Mouse (Mus musculus) E14TG2a.4 (cell line): ENCODE measurements around the gene Ptprn.

Source experiments
- H3K27me3 ChIP-seq: 2 replicates; pipeline ENCODE4 v1.6.1; 2014; ENCODE audit warnings: low read length, control low read depth; ENCODE audit not compliant: insufficient read depth
- H3K36me3 ChIP-seq: 2 replicates; pipeline ENCODE4 v1.6.1; 2014; ENCODE audit warnings: low read length, control low read depth; ENCODE audit not compliant: insufficient read depth
- H3K4me1 ChIP-seq: replicated peaks from 2 replicates; pipeline ENCODE4 v1.6.1; 2014; ENCODE audit warnings: low read depth, low read length, control low read depth
- H3K4me3 ChIP-seq: replicated peaks from 2 replicates; pipeline ENCODE4 v1.5.1; 2014; ENCODE audit warnings: mild to moderate bottlenecking, low read length
- H3K9me3 ChIP-seq: 2 replicates; pipeline ENCODE4 v1.6.1; 2014; ENCODE audit warnings: low read length, control low read depth
- CTCF ChIP-seq: conservative IDR thresholded peaks from 2 replicates; pipeline ENCODE4 v1.5.1; 2014; ENCODE audit warnings: low read length
- NANOG ChIP-seq: IDR thresholded peaks from 2 replicates; pipeline ENCODE4 v1.6.1; 2014; ENCODE audit warnings: borderline replicate concordance, low read length, mixed read lengths
- POU5F1 ChIP-seq: IDR thresholded peaks from 2 replicates; pipeline ENCODE4 v1.6.1; 2014; ENCODE audit warnings: low read length, borderline replicate concordance

The Ptprn gene

GRCm38 (mm10) chr1:75255516-75256046 is 8.7 kb downstream of the Ptprn start:
- H3K9me3 ChIP-seq, result no peaks in the 10 kb centered on the region
- H3K36me3 ChIP-seq, result no peaks in the 10 kb centered on the region

GRCm38 (mm10) chr1:75254625-75255013 is 9.7 kb downstream of the Ptprn start:
- no peak overlapping the region for H3K4me3 ChIP-seq
- H3K36me3 ChIP-seq, result no peaks in the 10 kb centered on the region
- H3K27me3 ChIP-seq, result peaks cover 9% of the 10 kb centered on the region
- no peak for TF ChIP-seq NANOG
- H3K4me1 ChIP-seq, result peaks cover 40% of the 10 kb centered on the region
- no peaks in the 10 kb centered on the region for H3K9me3 ChIP-seq

More at GRCm38 (mm10) chr1:75255516-75256046, 8.7 kb downstream of the Ptprn start:
- Histone ChIP-seq H3K4me3 (no peak overlapping the region), H3K27me3 (peaks cover 9% of the 10 kb centered on the region), H3K4me1 (peaks cover 35% of the 10 kb centered on the region)
- TF ChIP-seq POU5F1 (no peak), NANOG (no peak), CTCF (no peak)

GRCm38 (mm10) chr1:75253849-75254624 is 10.3 kb downstream of the Ptprn start:
- 0 out of 2 replicates have a peak overlapping the region, but pooled peaks have one; percentile 32 for H3K4me3 ChIP-seq
- peaks cover 9% of the 10 kb centered on the region for H3K27me3 ChIP-seq
- no peaks in the 10 kb centered on the region for H3K36me3 ChIP-seq
- TF ChIP-seq NANOG, result no peak
- no peak for TF ChIP-seq POU5F1
- TF ChIP-seq CTCF, result peak; percentile 98
- peaks cover 40% of the 10 kb centered on the region for H3K4me1 ChIP-seq
- no peaks in the 10 kb centered on the region for H3K9me3 ChIP-seq

- peak overlapping the region; percentile 62 for H3K4me3 ChIP-seq
- peak; percentile 35 for TF ChIP-seq CTCF
- no peak for TF ChIP-seq NANOG
- H3K27me3 ChIP-seq, result peaks cover 8% of the 10 kb centered on the region
- no peaks in the 10 kb centered on the region for H3K9me3 ChIP-seq
- H3K4me1 ChIP-seq, result peaks cover 42% of the 10 kb centered on the region
- no peaks in the 10 kb centered on the region for H3K36me3 ChIP-seq
Measured at GRCm38 (mm10) chr1:75253029-75253428, 11.3 kb downstream of the Ptprn start.

GRCm38 (mm10) chr1:75252308-75252707 is 12.0 kb downstream of the Ptprn start:
- no peak for TF ChIP-seq NANOG
- peaks cover 4% of the 10 kb centered on the region; the same call in 1 of the 2 replicates for H3K27me3 ChIP-seq
- no peaks in the 10 kb centered on the region for H3K36me3 ChIP-seq
- no peaks in the 10 kb centered on the region for H3K9me3 ChIP-seq
- peaks cover 49% of the 10 kb centered on the region for H3K4me1 ChIP-seq
- H3K4me3 ChIP-seq, result peak overlapping the region; percentile 62; the same call in 1 of the 2 replicates

- Histone ChIP-seq H3K4me1 (peaks cover 59% of the 10 kb centered on the region), H3K4me3 (peak overlapping the region; percentile 57), H3K36me3 (0 out of 2 replicates have a peak, but pooled peaks cover 1% of the 10 kb centered on the region), H3K9me3 (no peaks in the 10 kb centered on the region), H3K27me3 (peaks cover 4% of the 10 kb centered on the region; the same call in 1 of the 2 replicates)
- peak; percentile 80 for TF ChIP-seq CTCF
- TF ChIP-seq POU5F1, result no peak
- no peak for TF ChIP-seq NANOG
Measured at GRCm38 (mm10) chr1:75251112-75251970, 13.0 kb downstream of the Ptprn start.

GRCm38 (mm10) chr1:75250498-75250897 is 13.8 kb downstream of the Ptprn start:
- TF ChIP-seq CTCF (no peak), NANOG (no peak), POU5F1 (no peak)
- H3K4me3 ChIP-seq, result no peak overlapping the region
- peaks cover 67% of the 10 kb centered on the region for H3K4me1 ChIP-seq
- peaks cover 4% of the 10 kb centered on the region; the same call in 1 of the 2 replicates for H3K27me3 ChIP-seq
- 0 out of 2 replicates have a peak, but pooled peaks cover 6% of the 10 kb centered on the region for H3K36me3 ChIP-seq
- no peaks in the 10 kb centered on the region for H3K9me3 ChIP-seq
